Mouse (Mus musculus): ENCODE data around the gene Ankrd17.

GRCm38 (mm10) chr5:90366121-90367066 lies at the start of gene Ankrd17:
- no peak for TF ChIP-seq CTCF (IDR thresholded peaks at IDR 0.05; ENCODE audit: control insufficient read depth, insufficient read depth, low read length)
- peak; percentile 93; the same call in 1 of the 2 replicates for TF ChIP-seq POLR2A (IDR thresholded peaks at IDR 0.05; ENCODE audit: borderline replicate concordance, control insufficient read depth, low read depth, low read length)

Data from bone marrow, adult 2 months (tissue).